25 mouse cellular contexts compared by ENCODE assay signal in genomic region chr15:10672880-10673279, GRCm38 (mm10). TPM values are rescaled to one million over a fixed set of nuclear protein-coding genes. Genes with fewer than 3 reads are reported as not detected.
DNase-seq lines count a peak whose midpoint lies in the region; ATAC-seq and TF ChIP-seq lines count a peak whose summit lies in the region.
"Had no signal": no experiment of that assay in that cellular context is flagged by ENCODE, and none has a peak within 500 bp of the region (broad histone marks: within the 10 kb centered on the region; RNA-seq: fewer than 3 reads in every experiment).

No protein-coding gene starts in this region.

- TF ChIP-seq CTCF in lung, postnatal 0 days (IDR thresholded peaks at IDR 0.05): no peak
- TF ChIP-seq CTCF in bone marrow macrophage, adult 2 months (IDR thresholded peaks at IDR 0.05; ENCODE audit: low read depth, low read length): no peak

- H3K9me3 ChIP-seq in kidney, embryonic 14.5 days (ENCODE audit: control insufficient read depth, low read length): no peaks in the 10 kb centered on the region
- no peaks in the 10 kb centered on the region for H3K9me3 ChIP-seq in lung, postnatal 0 days (ENCODE audit: low read length)
- H3K9me3 ChIP-seq: G1E; heart, embryonic 15.5 days; intestine, embryonic 15.5 days; limb, embryonic 12.5 days; midbrain, embryonic 10.5 days had no signal

- 38% methylated on average over 5 of the region's 5 CpGs for whole genome bisulfite sequencing in kidney, embryonic 14.5 days
- 30% methylated on average over 5 of the region's 5 CpGs for WGBS in lung, postnatal 0 days

- ATAC-seq in kidney, embryonic 14.5 days (ENCODE audit: low FRiP score, low TSS enrichment): peak; percentile 30; the same call in 1 of the 2 replicates
- peak; percentile 7; the same call in 1 of the 2 replicates for ATAC-seq in lung, postnatal 0 days
- ATAC-seq: activated CD4-positive, CD25-positive, alpha-beta regulatory T cell, adult 4 months; forebrain, postnatal 0 days; intestine, embryonic 15.5 days; liver, postnatal 0 days; Patski had no signal

- TF ChIP-seq EP300 in lung, postnatal 0 days (IDR thresholded peaks at IDR 0.05): no peak

- peak overlapping the region; percentile 79; the same call in 1 of the 2 replicates for H3K27ac ChIP-seq in kidney, embryonic 14.5 days (ENCODE audit: low read depth, low read length)
- H3K27ac ChIP-seq in lung, postnatal 0 days (ENCODE audit: low read length): peak overlapping the region; percentile 68
- H3K27ac ChIP-seq in bone marrow macrophage, adult 2 months (ENCODE audit: insufficient read depth, low read depth, low read length): 0 out of 2 replicates have a peak overlapping the region, but pooled peaks have one; percentile 20
- H3K27ac ChIP-seq: heart, embryonic 15.5 days; hindbrain, embryonic 14.5 days; intestine, embryonic 15.5 days; limb, embryonic 12.5 days; macrophage; midbrain, embryonic 10.5 days had no signal

- H3K4me1 ChIP-seq in kidney, embryonic 14.5 days (ENCODE audit: control insufficient read depth, insufficient read depth, low read length): peaks cover 21% of the 10 kb centered on the region
- H3K4me1 ChIP-seq in lung, postnatal 0 days (ENCODE audit: insufficient read depth, low read depth, low read length): peaks cover 5% of the 10 kb centered on the region
- peaks cover 12% of the 10 kb centered on the region for H3K4me1 ChIP-seq in bone marrow macrophage, adult 2 months (ENCODE audit: control insufficient read depth, insufficient read depth, low read length)

- DNase-seq in kidney, postnatal 4 days: no peak
- DNase-seq in lung, postnatal 0 days (ENCODE audit: low spot score): peak; percentile 60
- DNase-seq in lung, postnatal 36 days: no peak
- peak; percentile 52 for DNase-seq in mesoderm, embryonic 11.5 days (ENCODE audit: low read depth, low spot score)
- no peak for DNase-seq in spleen, adult 12 weeks (ENCODE audit: low spot score)
- DNase-seq: adrenal gland, adult 8-10 months; cerebellum, adult 18-20 months; cerebellum, postnatal 14 days; forebrain, postnatal 0 days; gastrocnemius, postnatal 36 days; heart, postnatal 4 days; liver, postnatal 0 days; thymus, postnatal 14 days had no signal

- H3K4me3 ChIP-seq in kidney, embryonic 14.5 days (ENCODE audit: low read length): no peak overlapping the region
- no peak overlapping the region for H3K4me3 ChIP-seq in lung, postnatal 0 days (ENCODE audit: low read depth, low read length)
- H3K4me3 ChIP-seq in bone marrow macrophage, adult 2 months (ENCODE audit: insufficient read depth, low read length): peak overlapping the region; percentile 16
- H3K4me3 ChIP-seq: heart, embryonic 15.5 days; intestine, embryonic 15.5 days; limb, embryonic 12.5 days; midbrain, embryonic 10.5 days had no signal

- no peaks in the 10 kb centered on the region for H3K27me3 ChIP-seq in kidney, embryonic 14.5 days (ENCODE audit: control insufficient read depth, insufficient read depth, low read length)
- no peaks in the 10 kb centered on the region for H3K27me3 ChIP-seq in lung, postnatal 0 days (replicated peaks; ENCODE audit: insufficient read depth, low read length)
- H3K27me3 ChIP-seq: intestine, embryonic 15.5 days; limb, embryonic 12.5 days; Patski had no signal

- no peaks in the 10 kb centered on the region for H3K36me3 ChIP-seq in kidney, embryonic 14.5 days (ENCODE audit: control insufficient read depth, insufficient read depth, low read length)
- H3K36me3 ChIP-seq in lung, postnatal 0 days (ENCODE audit: insufficient read depth, low read length): no peaks in the 10 kb centered on the region
- H3K36me3 ChIP-seq: G1E; heart, embryonic 15.5 days; intestine, embryonic 15.5 days had no signal

- no peak overlapping the region for H3K4me2 ChIP-seq in kidney, embryonic 14.5 days (replicated peaks; ENCODE audit: low read depth, low read length)
- no peak overlapping the region for H3K4me2 ChIP-seq in lung, postnatal 0 days (replicated peaks; ENCODE audit: low read depth, low read length)
- H3K4me2 ChIP-seq: heart, embryonic 15.5 days; hindbrain, embryonic 14.5 days; intestine, embryonic 15.5 days; limb, embryonic 12.5 days; liver, embryonic 11.5 days had no signal

- H3K9ac ChIP-seq in kidney, embryonic 14.5 days (ENCODE audit: low read depth, low read length): no peak overlapping the region
- no peak overlapping the region for H3K9ac ChIP-seq in lung, postnatal 0 days (replicated peaks; ENCODE audit: low read depth)
- H3K9ac ChIP-seq: forebrain, postnatal 0 days; heart, embryonic 15.5 days; hindbrain, embryonic 14.5 days; intestine, embryonic 15.5 days; limb, embryonic 12.5 days; liver, postnatal 0 days had no signal

- no peak for TF ChIP-seq POLR2A in bone marrow macrophage, adult 2 months (IDR thresholded peaks at IDR 0.05; ENCODE audit: borderline replicate concordance, low read depth, low read length)

RNA-seq across cellular contexts. Expression of gene Rai14, which starts 41.5 kb away (rescaled TPM):
- polyA plus RNA-seq in kidney, embryonic 14.5 days (2014; fragmentation: Nextera tagmentation; extraction: Ambion mirVana): 48.0 and 75.0 TPM in 2 replicates
- polyA plus RNA-seq in lung, postnatal 0 days (2015; fragmentation: Nextera tagmentation; extraction: Ambion mirVana): 56.0 and 63.0 TPM in 2 replicates
- 4.4 and 6.2 TPM in 2 replicates for polyA plus RNA-seq in bone marrow macrophage, adult 2 months (2012; ENCODE audit: insufficient read depth, insufficient read length, missing spikeins)
- polyA plus RNA-seq: G1E had no signal

Comparison
In these comparisons a context has a peak if more than half of its experiments do, and no peak if none do; other contexts are left out.
1. DNase-seq: peak in lung, postnatal 0 days (single experiment) and mesoderm, embryonic 11.5 days (single experiment); none in kidney, postnatal 4 days (0 of 2), lung, postnatal 36 days (single experiment) and spleen, adult 12 weeks (single experiment).
2. H3K27ac ChIP-seq: peak in every context shown above with its lines; median percentile 79 in kidney, embryonic 14.5 days; 68 in lung, postnatal 0 days; 20 in bone marrow macrophage, adult 2 months.